Mouse (Mus musculus) midbrain, embryonic 10.5 days (tissue): ENCODE measurements around the gene Atp5mpl. TPM values are rescaled to one million over a fixed set of nuclear protein-coding genes. Genes with fewer than 3 reads are reported as not detected.
"Not testable (repeated sequence)": the region's sequence is repeated elsewhere in the genome, so short reads cannot be mapped to it uniquely, and the experiment has no call there.

Experiments used
- DNase-seq: peaks from one replicate; pipeline ENCODE4 v3.0.0-alpha.2; 2017; ENCODE audit warnings: low spot score
- H3K27ac ChIP-seq: fragments of 300-500 bp; sonication (generic); replicated peaks from 2 replicates; pipeline ENCODE4 v1.5.1; 2016; ENCODE audit warnings: mild to moderate bottlenecking
- H3K27me3 ChIP-seq: fragments of 300-500 bp; sonication (generic); 2 replicates; pipeline ENCODE4 v1.6.1; 2016; ENCODE audit warnings: low read depth, mild to moderate bottlenecking; ENCODE audit not compliant: poor library complexity, severe bottlenecking
- H3K36me3 ChIP-seq: fragments of 300-500 bp; sonication (generic); 2 replicates; pipeline ENCODE4 v1.6.1; 2016; ENCODE audit warnings: mild to moderate bottlenecking, moderate library complexity
- H3K4me1 ChIP-seq: fragments of 300-500 bp; sonication (generic); 2 replicates; pipeline ENCODE4 v1.6.1; 2016
- H3K4me3 ChIP-seq: fragments of 300-500 bp; sonication (generic); 2 replicates; pipeline ENCODE4 v1.5.1; 2016; ENCODE audit warnings: mild to moderate bottlenecking, moderate library complexity
- H3K9me3 ChIP-seq: fragments of 300-500 bp; sonication (generic); replicated peaks from 2 replicates; pipeline ENCODE4 v1.6.1; 2016; ENCODE audit warnings: mild to moderate bottlenecking
- WGBS: fragments of 180-500 bp; shearing (Covaris S2); methylation state at CpG from one replicate; pipeline ENCODE4 v1.1.7; 2016; 5-methylcytosine and 5-hydroxymethylcytosine counted together
- polyA plus RNA-seq: library from polyadenylated mRNA; unstranded; fragments of >200 nt; fragmentation: Nextera tagmentation; extraction: Ambion mirVana; gene quantifications from 2 replicates; pipeline ENCODE4 v1.2.1, GENCODE M21; 2016

Atp5mpl gene
- polyA plus RNA-seq, 1 experiment from 2014 or later, result 585 TPM

DNA sequence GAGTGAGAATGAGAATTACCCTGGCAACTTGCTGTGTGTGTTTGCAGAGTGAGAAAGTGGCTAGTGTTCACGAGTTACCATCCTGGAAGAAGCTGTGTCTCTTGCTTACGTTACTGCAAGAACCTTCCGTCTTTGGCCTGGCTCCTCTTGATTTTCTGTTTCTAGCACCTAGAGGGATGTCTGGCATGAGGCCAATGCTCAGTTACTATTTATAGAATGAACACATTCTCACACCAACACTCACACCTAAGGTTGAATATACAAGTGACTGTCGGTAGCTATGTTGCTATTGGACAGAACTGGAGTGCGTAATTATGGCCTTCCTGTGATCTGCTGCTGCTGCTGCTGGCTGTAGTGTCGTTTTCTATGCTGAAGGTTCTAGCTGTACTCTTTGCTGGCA is 10.4 kb upstream of the Atp5mpl start:
- Histone ChIP-seq H3K27me3 (no peaks in the 10 kb centered on the region), H3K9me3 (no peaks in the 10 kb centered on the region), H3K4me1 (no peaks in the 10 kb centered on the region), H3K4me3 (no peak overlapping the region), H3K27ac (no peak overlapping the region), H3K36me3 (no peaks in the 10 kb centered on the region)
- 78% methylated on average over 6 of the region's 6 CpGs for WGBS
- no peak for DNase-seq

DNA sequence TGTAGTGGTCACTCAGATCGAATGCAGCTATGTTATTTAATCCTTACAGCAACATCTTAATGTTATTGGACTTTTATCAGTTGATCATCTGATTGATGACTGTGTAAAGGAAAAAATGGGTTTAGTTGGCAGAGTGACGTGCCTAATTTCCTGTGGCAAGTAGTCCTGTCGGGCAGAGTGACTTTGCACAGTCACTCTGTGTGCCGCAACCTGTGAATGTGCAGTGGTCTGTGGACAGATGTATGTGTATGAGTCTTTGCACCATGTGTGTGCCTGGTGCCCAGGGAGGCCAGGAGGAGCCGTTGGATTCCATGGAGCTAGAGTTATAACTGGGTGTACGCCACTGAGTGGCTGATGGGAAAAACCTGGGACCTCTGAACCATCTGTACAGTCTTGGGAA is 7.8 kb upstream of the Atp5mpl start:
- Histone ChIP-seq H3K27ac (no peak overlapping the region), H3K9me3 (no peaks in the 10 kb centered on the region), H3K36me3 (no peaks in the 10 kb centered on the region), H3K27me3 (no peaks in the 10 kb centered on the region), H3K4me1 (no peaks in the 10 kb centered on the region), H3K4me3 (no peak overlapping the region)
- DNase-seq, result no peak
- WGBS, result 87% methylated on average over 6 of the region's 6 CpGs

DNA sequence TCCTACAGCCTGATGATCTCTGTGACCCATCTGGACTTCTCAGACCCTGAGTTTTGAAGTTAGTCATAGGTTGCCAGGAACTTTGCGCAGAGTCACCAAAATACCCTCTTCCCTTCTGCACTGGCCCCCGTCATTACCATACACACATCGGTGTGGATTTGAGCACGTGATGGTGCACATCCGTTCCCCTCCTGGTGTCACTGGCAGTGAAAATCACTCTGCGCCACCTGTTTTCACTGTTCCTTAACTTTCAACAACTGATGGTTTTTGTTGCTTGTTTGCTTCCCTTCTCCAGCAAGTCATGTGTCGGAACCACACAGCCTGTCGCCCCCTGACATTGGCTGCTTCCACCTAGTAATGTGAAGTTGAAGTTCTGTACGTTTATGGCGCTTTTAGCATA is 5.7 kb upstream of the Atp5mpl start:
- DNase-seq, result no peak
- H3K27me3 ChIP-seq, result no peaks in the 10 kb centered on the region
- H3K36me3 ChIP-seq, result no peaks in the 10 kb centered on the region
- no peak overlapping the region for H3K27ac ChIP-seq
- H3K4me3 ChIP-seq, result no peak overlapping the region
- 90% methylated on average over 10 of the region's 10 CpGs for WGBS
- no peaks in the 10 kb centered on the region for H3K4me1 ChIP-seq
- no peaks in the 10 kb centered on the region for H3K9me3 ChIP-seq

GRCm38 (mm10) chr12:111971231-111971686 is 4.5 kb upstream of the Atp5mpl start, which contains the start of gene Tdrd9:
TSS of gene Tdrd9 (plus strand) at chr12:111971559.
- Histone ChIP-seq H3K36me3 (no peaks in the 10 kb centered on the region), H3K27ac (no peak within 1 kb of the TSS), H3K4me1 (peaks cover 3% of the 10 kb centered on the region), H3K4me3 (no peak within 1 kb of the TSS), H3K27me3 (no peaks in the 10 kb centered on the region), H3K9me3 (no peaks in the 10 kb centered on the region)
- no peak for DNase-seq
- WGBS, result 89% methylated on average over 18 of the region's 18 CpGs

DNA sequence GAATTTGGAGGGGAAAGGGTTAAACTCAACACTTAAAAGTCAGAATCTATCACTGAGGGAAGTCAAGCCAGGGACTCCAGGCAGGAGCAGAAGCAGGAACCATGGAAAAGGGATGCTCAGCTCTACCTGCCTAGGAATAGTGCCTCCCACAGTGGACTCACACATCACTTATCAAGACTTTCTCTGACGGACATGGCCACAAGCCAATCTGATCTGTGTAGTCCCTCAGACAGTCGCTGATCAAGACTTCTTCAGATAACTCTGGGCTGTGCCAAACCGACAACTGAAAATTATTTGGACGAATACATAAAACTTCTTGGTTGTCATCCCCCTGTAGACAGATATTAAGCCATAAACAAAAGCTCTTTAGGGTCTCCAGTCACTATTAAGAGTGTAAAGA is 3.3 kb upstream of the Atp5mpl start:
- Histone ChIP-seq H3K36me3 (no peaks in the 10 kb centered on the region), H3K27me3 (no peaks in the 10 kb centered on the region), H3K4me3 (no peak overlapping the region), H3K9me3 (no peaks in the 10 kb centered on the region), H3K4me1 (peaks cover 15% of the 10 kb centered on the region), H3K27ac (no peak overlapping the region)
- DNase-seq, result no peak
- 83% methylated on average over 4 of the region's 4 CpGs for WGBS

- DNase-seq, result no peak
- no peak overlapping the region for H3K27ac ChIP-seq
- no peak overlapping the region for H3K4me3 ChIP-seq
- H3K27me3 ChIP-seq, result no peaks in the 10 kb centered on the region
- peaks cover 48% of the 10 kb centered on the region for H3K36me3 ChIP-seq
- WGBS, result 91% methylated on average over 5 of the region's 5 CpGs
- peaks cover 16% of the 10 kb centered on the region for H3K4me1 ChIP-seq
- peaks cover 9% of the 10 kb centered on the region; the same call in 1 of the 2 replicates for H3K9me3 ChIP-seq
Observed at GRCm38 (mm10) chr12:111963339-111963738, 3.4 kb downstream of the Atp5mpl start.

DNA sequence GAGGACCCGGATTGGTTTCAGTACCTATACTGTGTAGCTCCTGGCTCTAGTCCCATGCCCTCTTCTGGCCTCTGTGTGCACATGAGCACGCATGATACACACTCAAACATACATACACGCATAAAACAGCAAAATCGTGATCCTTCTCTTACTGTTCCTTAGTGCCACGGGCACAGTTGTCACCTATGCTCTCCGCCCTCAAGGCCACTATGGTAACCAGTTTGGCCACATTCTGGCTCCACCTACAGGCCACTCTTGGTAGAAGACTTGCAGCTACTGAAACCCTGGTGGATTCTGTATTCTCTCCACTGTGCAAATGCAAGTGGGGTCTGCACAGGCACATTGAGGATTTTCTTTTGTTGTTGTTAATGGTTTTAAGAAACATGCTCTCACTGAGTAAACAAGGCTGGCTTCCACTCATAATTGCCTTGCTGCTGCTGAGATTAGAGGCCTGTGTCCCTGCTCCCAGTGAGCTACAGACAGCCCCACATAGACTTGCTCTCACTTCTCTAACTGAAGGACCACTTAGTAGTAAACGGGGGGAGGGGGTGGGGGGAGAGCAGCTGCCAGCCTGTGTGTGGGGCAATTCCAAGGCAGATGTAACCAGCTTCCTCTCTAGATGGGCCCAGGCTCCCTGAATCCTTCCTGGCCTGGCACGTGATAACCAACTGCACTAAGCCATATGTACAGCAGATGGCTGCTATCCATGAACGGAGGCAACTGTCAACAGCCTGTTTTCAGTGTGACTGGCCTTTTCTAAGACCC is 8.5 kb downstream of the Atp5mpl start:
- peaks cover 41% of the 10 kb centered on the region for H3K36me3 ChIP-seq
- no peak overlapping the region for H3K4me3 ChIP-seq
- no peaks in the 10 kb centered on the region for H3K27me3 ChIP-seq
- H3K9me3 ChIP-seq, result peaks cover 9% of the 10 kb centered on the region; the same call in 1 of the 2 replicates
- 0 out of 2 replicates have a peak, but pooled peaks cover 3% of the 10 kb centered on the region for H3K4me1 ChIP-seq
- no peak overlapping the region for H3K27ac ChIP-seq
- DNase-seq, result peak; percentile 69
- WGBS, result 52% methylated on average over 9 of the region's 9 CpGs

DNA sequence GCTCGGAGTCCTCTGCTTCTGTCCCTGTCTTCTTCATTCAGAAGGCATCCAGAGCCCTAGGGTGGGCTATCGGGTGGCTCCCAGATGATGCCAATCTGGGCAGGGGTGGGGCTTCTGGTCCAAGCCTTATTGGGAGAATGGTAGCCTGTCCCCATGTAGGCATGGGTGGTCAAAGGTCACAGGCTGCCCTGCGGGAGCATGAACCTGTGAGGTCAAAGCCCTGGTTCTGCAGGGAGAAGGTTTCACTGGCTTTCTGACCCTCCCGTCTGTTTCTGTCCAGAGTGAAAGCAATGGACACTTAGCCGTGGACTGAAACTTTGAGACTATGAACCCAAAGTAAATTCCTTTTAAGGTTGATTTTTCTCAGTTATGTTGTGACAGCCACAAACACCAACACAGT is 10.6 kb downstream of the Atp5mpl start:
- H3K4me3 ChIP-seq, result no peak overlapping the region
- H3K9me3 ChIP-seq, result peaks cover 9% of the 10 kb centered on the region; the same call in 1 of the 2 replicates
- no peak overlapping the region for H3K27ac ChIP-seq
- no peaks in the 10 kb centered on the region for H3K27me3 ChIP-seq
- DNase-seq, result no peak
- H3K36me3 ChIP-seq, result peaks cover 22% of the 10 kb centered on the region
- WGBS, result 82% methylated on average over 5 of the region's 5 CpGs
- H3K4me1 ChIP-seq, result 0 out of 2 replicates have a peak, but pooled peaks cover 3% of the 10 kb centered on the region

DNA sequence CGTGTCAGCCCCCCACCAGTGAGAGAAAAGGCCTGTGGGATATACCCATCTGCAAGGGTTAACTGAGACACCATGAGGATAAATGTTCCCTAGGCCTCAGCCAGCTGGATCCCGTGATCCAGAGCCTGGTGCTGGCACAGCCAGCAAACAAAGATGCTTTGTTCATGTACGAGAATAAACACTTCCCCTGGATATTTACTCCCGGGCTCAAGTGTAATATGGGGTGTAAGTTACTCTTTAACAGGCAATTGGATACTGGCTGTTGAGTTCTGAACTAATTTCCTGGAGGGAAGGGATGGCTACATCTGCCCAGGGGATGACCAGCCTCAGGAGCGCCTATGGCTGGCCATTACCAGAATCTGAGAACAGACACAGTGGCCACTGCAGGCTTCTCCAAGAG is 15.1 kb downstream of the Atp5mpl start:
- Histone ChIP-seq H3K27me3 (no peaks in the 10 kb centered on the region), H3K4me1 (0 out of 2 replicates have a peak, but pooled peaks cover 3% of the 10 kb centered on the region), H3K9me3 (no peaks in the 10 kb centered on the region), H3K27ac (no peak overlapping the region), H3K4me3 (no peak overlapping the region), H3K36me3 (no peaks in the 10 kb centered on the region)
- 76% methylated on average over 5 of the region's 5 CpGs for WGBS
- DNase-seq, result no peak

DNA sequence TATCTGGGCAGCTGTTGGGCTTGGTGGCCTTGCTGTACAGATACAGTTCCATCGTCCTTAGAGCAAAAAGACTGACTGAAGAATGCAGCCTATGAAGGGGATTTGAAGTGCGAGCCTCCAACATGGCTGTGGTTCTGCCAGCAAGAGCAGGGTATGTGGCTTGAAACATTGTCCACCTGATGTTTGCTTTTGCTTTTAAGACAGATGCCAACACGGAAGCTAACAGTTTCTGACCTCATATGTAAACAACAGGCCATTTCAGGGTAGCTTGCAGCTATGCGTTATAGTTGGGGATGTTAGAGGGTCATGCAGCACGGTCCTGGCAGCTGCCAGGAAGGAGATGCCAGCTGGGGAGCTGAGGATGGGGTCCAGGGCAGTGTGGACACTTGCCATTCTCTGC is 16.3 kb downstream of the Atp5mpl start:
- no peak for DNase-seq
- 85% methylated on average over 5 of the region's 5 CpGs for WGBS
- no peaks in the 10 kb centered on the region for H3K9me3 ChIP-seq
- no peaks in the 10 kb centered on the region for H3K27me3 ChIP-seq
- no peak overlapping the region for H3K4me3 ChIP-seq
- no peak overlapping the region for H3K27ac ChIP-seq
- H3K4me1 ChIP-seq, result peaks cover 5% of the 10 kb centered on the region; the same call in 1 of the 2 replicates
- H3K36me3 ChIP-seq, result no peaks in the 10 kb centered on the region

- H3K27me3 ChIP-seq, result no peaks in the 10 kb centered on the region
- no peaks in the 10 kb centered on the region for H3K36me3 ChIP-seq
- H3K4me3 ChIP-seq, result no peak overlapping the region
- peaks cover 18% of the 10 kb centered on the region for H3K4me1 ChIP-seq
- peak overlapping the region; percentile 49; the same call in 1 of the 2 replicates for H3K27ac ChIP-seq
- H3K9me3 ChIP-seq, result no peaks in the 10 kb centered on the region
- 52% methylated on average over 2 of the region's 2 CpGs for WGBS
- DNase-seq, result no peak
Observed at GRCm38 (mm10) chr12:111946716-111947115, 20.1 kb downstream of the Atp5mpl start.

DNA sequence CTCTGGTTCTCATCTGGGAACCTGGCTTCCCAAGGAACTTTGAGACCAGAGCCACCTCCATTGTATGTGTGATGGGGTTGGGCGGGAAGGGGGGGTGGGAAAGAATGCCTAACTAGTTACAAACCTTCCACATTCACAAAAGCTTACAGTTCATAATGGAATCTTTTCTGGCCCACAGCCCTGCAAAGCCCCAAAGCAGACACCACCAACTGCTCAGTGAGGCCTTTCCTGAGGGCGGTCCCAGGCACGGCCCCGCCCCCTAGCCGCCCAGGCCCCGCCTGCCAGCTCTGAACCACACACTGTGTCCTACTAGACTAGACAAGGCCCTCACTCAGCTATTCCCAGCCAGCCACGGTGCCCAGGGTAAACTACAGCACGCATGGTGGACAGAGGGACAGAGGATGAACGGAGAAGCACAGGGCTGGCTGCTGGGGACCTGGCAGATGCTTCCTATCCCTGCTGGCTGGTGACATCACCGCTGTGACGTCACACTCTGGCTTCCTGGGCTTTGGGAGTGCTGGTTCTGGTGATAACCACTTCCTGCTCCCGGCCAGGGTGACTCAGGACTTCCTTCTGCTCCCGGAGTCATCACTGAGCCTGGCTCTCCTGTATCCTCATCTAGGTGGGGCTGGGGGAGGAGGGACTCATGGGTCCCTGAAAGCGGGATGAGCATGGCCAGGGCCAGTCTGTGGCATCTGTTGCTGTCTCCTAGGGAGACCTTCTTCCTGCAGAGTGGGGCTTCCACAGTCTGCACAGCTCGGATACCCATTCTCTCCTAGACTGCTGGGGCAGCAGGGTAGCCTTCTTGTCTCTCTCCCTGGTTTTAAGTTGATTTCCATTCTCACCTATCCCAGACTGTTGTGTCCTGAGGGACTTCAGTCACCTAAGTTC is 20.8 kb downstream of the Atp5mpl start:
- not testable (repeated sequence) for H3K36me3 ChIP-seq, DNase-seq, H3K4me3 ChIP-seq, H3K27me3 ChIP-seq, H3K9me3 ChIP-seq
- peak overlapping the region; percentile 29; the same call in 1 of the 2 replicates for H3K27ac ChIP-seq
- 68% methylated on average over 11 of the region's 15 CpGs for WGBS
- peaks cover 18% of the 10 kb centered on the region for H3K4me1 ChIP-seq
